Mouse (Mus musculus): ENCODE data around the gene Mthfd1. TPM values are rescaled to one million over a fixed set of nuclear protein-coding genes. Genes with fewer than 3 reads are reported as not detected.

Gene Mthfd1
- total and polyA plus RNA-seq, 3 experiments = 208 to 231 TPM; not detected in 1

- no peaks in the 10 kb centered on the region for H3K9me3 ChIP-seq (replicated peaks; ENCODE audit: insufficient read depth, low read length)
- no peak overlapping the region for H3K4me3 ChIP-seq (ENCODE audit: control insufficient read depth in 1 of 2, insufficient read depth in 1 of 2, low read depth in 2 of 2, low read length in 2 of 2)
- H3K27me3 ChIP-seq (ENCODE audit: control insufficient read depth in 1 of 2, insufficient read depth in 2 of 2, low read length in 2 of 2) = no peaks in the 10 kb centered on the region
- no peak overlapping the region for H3K9ac ChIP-seq (ENCODE audit: control insufficient read depth, low read depth, low read length, poor library complexity, severe bottlenecking)
- peaks cover 0 to 3% of the 10 kb centered on the region in 2 experiments; a peak in 2 of 4 replicates for H3K4me1 ChIP-seq (ENCODE audit: control insufficient read depth in 1 of 2, insufficient read depth in 2 of 2, low read length in 2 of 2)
- no peak overlapping the region for H3K27ac ChIP-seq (ENCODE audit: control insufficient read depth, low read depth, low read length)
- TF ChIP-seq JUND (IDR thresholded peaks at IDR 0.05; ENCODE audit: low read depth, low read length) = no peak
- TF ChIP-seq HCFC1 (IDR thresholded peaks at IDR 0.05; ENCODE audit: low read depth, low read length) = no peak
- no peak for TF ChIP-seq MAX (IDR thresholded peaks at IDR 0.05; ENCODE audit: low read length)
- H3K79me2 ChIP-seq (ENCODE audit: control insufficient read depth, insufficient read depth, low read length, poor library complexity) = no peaks in the 10 kb centered on the region
- H3K36me3 ChIP-seq (ENCODE audit: control insufficient read depth in 1 of 2, insufficient read depth in 2 of 2, low read length in 2 of 2) = peaks cover 13 to 32% of the 10 kb centered on the region in 2 experiments
- DNase-seq (ENCODE audit: low read depth, low spot score) = no peak
Observed at GRCm38 (mm10) chr12:76305107-76305506, 50.0 kb downstream of the Mthfd1 start.

- H3K36me3 ChIP-seq (ENCODE audit: control insufficient read depth in 1 of 2, insufficient read depth in 2 of 2, low read length in 2 of 2) = peaks cover 14 to 26% of the 10 kb centered on the region in 2 experiments
Observed at GRCm38 (mm10) chr12:76306852-76307561, 51.9 kb downstream of the Mthfd1 start.

GRCm38 (mm10) chr12:76307964-76308363, 52.9 kb downstream of the Mthfd1 start:
- Histone ChIP-seq H3K9me3 (replicated peaks; ENCODE audit: insufficient read depth, low read length) (no peaks in the 10 kb centered on the region), H3K27ac (ENCODE audit: control insufficient read depth, low read depth, low read length) (no peak overlapping the region), H3K4me1 (ENCODE audit: control insufficient read depth in 1 of 2, insufficient read depth in 2 of 2, low read length in 2 of 2) (peaks cover 0 to 3% of the 10 kb centered on the region in 2 experiments; a peak in 2 of 4 replicates), H3K27me3 (ENCODE audit: control insufficient read depth in 1 of 2, insufficient read depth in 2 of 2, low read length in 2 of 2) (no peaks in the 10 kb centered on the region), H3K9ac (ENCODE audit: control insufficient read depth, low read depth, low read length, poor library complexity, severe bottlenecking) (no peak overlapping the region), H3K4me3 (ENCODE audit: control insufficient read depth in 1 of 2, insufficient read depth in 1 of 2, low read depth in 2 of 2, low read length in 2 of 2) (no peak overlapping the region), H3K79me2 (ENCODE audit: control insufficient read depth, insufficient read depth, low read length, poor library complexity) (no peaks in the 10 kb centered on the region), H3K36me3 (ENCODE audit: control insufficient read depth in 1 of 2, insufficient read depth in 2 of 2, low read length in 2 of 2) (peaks cover 14 to 28% of the 10 kb centered on the region in 2 experiments)
- DNase-seq (ENCODE audit: low read depth, low spot score) = no peak
- TF ChIP-seq MAFK (IDR thresholded peaks at IDR 0.05; ENCODE audit: borderline replicate concordance, low read depth, low read length) (no peak), ZNF384 (IDR thresholded peaks at IDR 0.05; ENCODE audit: low read depth, low read length) (no peak), POLR2A (IDR thresholded peaks at IDR 0.05; ENCODE audit: control insufficient read depth in 1 of 2, insufficient read depth in 1 of 2, low read depth in 1 of 2, low read length in 2 of 2, poor library complexity in 1 of 2) (no peak), GATA1 (IDR thresholded peaks at IDR 0.05; ENCODE audit: low read depth, low read length) (no peak), ETS1 (IDR thresholded peaks at IDR 0.05; ENCODE audit: low read depth, low read length) (no peak), RCOR1 (IDR thresholded peaks at IDR 0.05; ENCODE audit: low read depth, low read length) (no peak), MYC (IDR thresholded peaks at IDR 0.05; ENCODE audit: low read depth, low read length) (no peak), UBTF (IDR thresholded peaks at IDR 0.05; ENCODE audit: borderline replicate concordance, insufficient read depth, low read depth, low read length) (no peak), CHD2 (IDR thresholded peaks at IDR 0.05; ENCODE audit: low read length) (no peak), POLR2AphosphoS2 (IDR thresholded peaks at IDR 0.05; ENCODE audit: low read length) (no peak), RAD21 (IDR thresholded peaks at IDR 0.05; ENCODE audit: low read depth, low read length) (no peak), ZMIZ1 (IDR thresholded peaks at IDR 0.05; ENCODE audit: low read depth, low read length) (no peak), MEF2A (IDR thresholded peaks at IDR 0.05; ENCODE audit: extremely low read depth, insufficient replicate concordance, low read depth, low read length, poor library complexity, severe bottlenecking) (no peak), NRF1 (IDR thresholded peaks at IDR 0.05; ENCODE audit: insufficient read depth, low read depth, low read length, poor library complexity, severe bottlenecking) (no peak), KAT2A (conservative IDR thresholded peaks at IDR 0.05; ENCODE audit: low read depth, low read length) (no peak), GABPA (IDR thresholded peaks at IDR 0.05; ENCODE audit: low read depth, low read length) (no peak), EP300 (IDR thresholded peaks at IDR 0.05; ENCODE audit: low read depth in 1 of 2, low read length in 2 of 2) (no peak), ELF1 (IDR thresholded peaks at IDR 0.05; ENCODE audit: low read depth, low read length) (no peak)

More at GRCm38 (mm10) chr12:76306852-76307561, 51.9 kb downstream of the Mthfd1 start:
- H3K27me3 ChIP-seq (ENCODE audit: control insufficient read depth in 1 of 2, insufficient read depth in 2 of 2, low read length in 2 of 2) = no peaks in the 10 kb centered on the region
- no peaks in the 10 kb centered on the region for H3K9me3 ChIP-seq (replicated peaks; ENCODE audit: insufficient read depth, low read length)
- H3K27ac ChIP-seq (ENCODE audit: control insufficient read depth, low read depth, low read length) = no peak overlapping the region
- DNase-seq (ENCODE audit: low read depth, low spot score) = no peak
- H3K9ac ChIP-seq (ENCODE audit: control insufficient read depth, low read depth, low read length, poor library complexity, severe bottlenecking) = no peak overlapping the region
- H3K4me3 ChIP-seq (ENCODE audit: control insufficient read depth in 1 of 2, insufficient read depth in 1 of 2, low read depth in 2 of 2, low read length in 2 of 2) = no peak overlapping the region
- H3K79me2 ChIP-seq (ENCODE audit: control insufficient read depth, insufficient read depth, low read length, poor library complexity) = no peaks in the 10 kb centered on the region
- TF ChIP-seq KAT2A (conservative IDR thresholded peaks at IDR 0.05; ENCODE audit: low read depth, low read length) = no peak
- no peak for TF ChIP-seq MEF2A (IDR thresholded peaks at IDR 0.05; ENCODE audit: extremely low read depth, insufficient replicate concordance, low read depth, low read length, poor library complexity, severe bottlenecking)
- TF ChIP-seq MAFK (IDR thresholded peaks at IDR 0.05; ENCODE audit: borderline replicate concordance, low read depth, low read length) = no peak
- TF ChIP-seq HCFC1 (IDR thresholded peaks at IDR 0.05; ENCODE audit: low read depth, low read length) = no peak
- no peak for TF ChIP-seq NRF1 (IDR thresholded peaks at IDR 0.05; ENCODE audit: insufficient read depth, low read depth, low read length, poor library complexity, severe bottlenecking)
- TF ChIP-seq E2F4 (IDR thresholded peaks at IDR 0.05; ENCODE audit: borderline replicate concordance, low read depth, low read length) = no peak
- no peak for TF ChIP-seq POLR2A (IDR thresholded peaks at IDR 0.05; ENCODE audit: control insufficient read depth in 1 of 2, insufficient read depth in 1 of 2, low read depth in 1 of 2, low read length in 2 of 2, poor library complexity in 1 of 2)
- TF ChIP-seq ZC3H11A (IDR thresholded peaks at IDR 0.05; ENCODE audit: low read depth, low read length) = no peak
- no peak for TF ChIP-seq ZKSCAN1 (IDR thresholded peaks at IDR 0.05; ENCODE audit: low read depth, low read length)
- TF ChIP-seq ZMIZ1 (IDR thresholded peaks at IDR 0.05; ENCODE audit: low read depth, low read length) = no peak
- H3K4me1 ChIP-seq (ENCODE audit: control insufficient read depth in 1 of 2, insufficient read depth in 2 of 2, low read length in 2 of 2) = peaks cover 0 to 3% of the 10 kb centered on the region in 2 experiments; a peak in 2 of 4 replicates

Measured in MEL (cell line).